Mouse (Mus musculus) liver, embryonic 15.5 days (tissue): ENCODE measurements around the gene Lrfn4. TPM values are rescaled to one million over a fixed set of nuclear protein-coding genes. Genes with fewer than 3 reads are reported as not detected.

ENCODE experiments used
- ATAC-seq: fragments of 200-750 bp; cut with Nextera tagmentation; 2 replicates; pipeline ENCODE4 v1.8.0; 2017; ENCODE audit warnings: moderate number of reproducible peaks, mild to moderate bottlenecking, moderate library complexity; ENCODE audit not compliant: insufficient read depth
- H3K27ac ChIP-seq: fragments of 300-500 bp; sonication (generic); replicated peaks from 2 replicates; pipeline ENCODE4 v1.5.1; 2015; ENCODE audit warnings: mild to moderate bottlenecking, inconsistent platforms
- H3K27me3 ChIP-seq: fragments of 300-500 bp; sonication (generic); 2 replicates; pipeline ENCODE4 v1.6.1; 2015; ENCODE audit warnings: mild to moderate bottlenecking, inconsistent platforms
- H3K36me3 ChIP-seq: fragments of 300-500 bp; sonication (generic); replicated peaks from 2 replicates; pipeline ENCODE4 v1.6.1; 2015; ENCODE audit warnings: moderate library complexity, mild to moderate bottlenecking, inconsistent platforms
- H3K4me1 ChIP-seq: fragments of 300-500 bp; sonication (generic); replicated peaks from 2 replicates; pipeline ENCODE4 v1.6.1; 2015; ENCODE audit warnings: inconsistent platforms
- H3K4me2 ChIP-seq: fragments of 300-500 bp; sonication (generic); 2 replicates; pipeline ENCODE4 v1.6.1; 2015; ENCODE audit warnings: moderate library complexity, mild to moderate bottlenecking, inconsistent platforms
- H3K4me3 ChIP-seq: fragments of 300-500 bp; sonication (generic); replicated peaks from 2 replicates; pipeline ENCODE4 v1.5.1; 2015; ENCODE audit warnings: mild to moderate bottlenecking, inconsistent platforms
- H3K9ac ChIP-seq: fragments of 300-500 bp; sonication (generic); 2 replicates; pipeline ENCODE4 v1.6.1; 2015; ENCODE audit warnings: moderate library complexity, mild to moderate bottlenecking, inconsistent platforms
- H3K9me3 ChIP-seq: fragments of 300-500 bp; sonication (generic); replicated peaks from 2 replicates; pipeline ENCODE4 v1.6.1; 2016; ENCODE audit warnings: inconsistent platforms
- WGBS: fragments of 180-500 bp; shearing (Covaris S2); methylation state at CpG from one replicate; pipeline ENCODE4 v1.1.7; 2015; ENCODE audit warnings: mixed read lengths; ENCODE audit not compliant: insufficient replicate concordance; 5-methylcytosine and 5-hydroxymethylcytosine counted together
- polyA plus RNA-seq: library from polyadenylated mRNA; unstranded; fragments of >200 nt; fragmentation: Nextera tagmentation; extraction: Ambion mirVana; gene quantifications from 2 replicates; pipeline ENCODE4 v1.2.1, GENCODE M21; 2015

The Lrfn4 gene
- polyA plus RNA-seq, 1 experiment from 2014 or later = 0.46 TPM

- Histone ChIP-seq H3K4me1 (peaks cover 22% of the 10 kb centered on the region), H3K9ac (no peak overlapping the region), H3K27me3 (no peaks in the 10 kb centered on the region), H3K4me2 (no peak overlapping the region), H3K9me3 (no peaks in the 10 kb centered on the region), H3K36me3 (peaks cover 5% of the 10 kb centered on the region; the same call in 1 of the 2 replicates), H3K4me3 (no peak overlapping the region), H3K27ac (no peak overlapping the region)
- no peak for ATAC-seq
- 63% methylated on average over 4 of the region's 4 CpGs for WGBS
These were observed 7.0 kb downstream of the Lrfn4 start for GRCm38 (mm10) chr19:4608511-4608910.

- Histone ChIP-seq H3K27ac (no peak overlapping the region), H3K4me2 (no peak overlapping the region), H3K36me3 (peaks cover 12% of the 10 kb centered on the region; the same call in 1 of the 2 replicates), H3K9me3 (no peaks in the 10 kb centered on the region), H3K4me3 (no peak overlapping the region), H3K9ac (no peak overlapping the region), H3K27me3 (no peaks in the 10 kb centered on the region), H3K4me1 (peaks cover 27% of the 10 kb centered on the region)
- ATAC-seq = no peak
- WGBS = 88% methylated on average over 12 of the region's 12 CpGs
These were observed 8.1 kb downstream of the Lrfn4 start for GRCm38 (mm10) chr19:4607406-4607805.

GRCm38 (mm10) chr19:4605654-4606053 lies 9.8 kb downstream of the Lrfn4 start:
- H3K9ac ChIP-seq = no peak overlapping the region
- 79% methylated on average over 4 of the region's 4 CpGs for WGBS
- H3K4me3 ChIP-seq = no peak overlapping the region
- peaks cover 27% of the 10 kb centered on the region for H3K4me1 ChIP-seq
- ATAC-seq = no peak
- no peak overlapping the region for H3K27ac ChIP-seq
- H3K36me3 ChIP-seq = peaks cover 16% of the 10 kb centered on the region; the same call in 1 of the 2 replicates
- no peaks in the 10 kb centered on the region for H3K9me3 ChIP-seq
- no peaks in the 10 kb centered on the region for H3K27me3 ChIP-seq
- no peak overlapping the region for H3K4me2 ChIP-seq

- no peak overlapping the region for H3K4me3 ChIP-seq
- no peaks in the 10 kb centered on the region for H3K9me3 ChIP-seq
- 38% methylated on average over 24 of the region's 24 CpGs for WGBS
- no peak overlapping the region for H3K4me2 ChIP-seq
- no peak overlapping the region for H3K9ac ChIP-seq
- ATAC-seq = peak; percentile 32; the same call in 1 of the 2 replicates
- peaks cover 29% of the 10 kb centered on the region for H3K4me1 ChIP-seq
- H3K27me3 ChIP-seq = no peaks in the 10 kb centered on the region
- no peak overlapping the region for H3K27ac ChIP-seq
- peaks cover 16% of the 10 kb centered on the region; the same call in 1 of the 2 replicates for H3K36me3 ChIP-seq
These were observed 11.4 kb downstream of the Lrfn4 start for GRCm38 (mm10) chr19:4603801-4604723.

GRCm38 (mm10) chr19:4602459-4602858 lies 13.0 kb downstream of the Lrfn4 start:
- no peak overlapping the region for H3K4me3 ChIP-seq
- H3K36me3 ChIP-seq = peaks cover 16% of the 10 kb centered on the region; the same call in 1 of the 2 replicates
- H3K27me3 ChIP-seq = no peaks in the 10 kb centered on the region
- H3K27ac ChIP-seq = no peak overlapping the region
- H3K9me3 ChIP-seq = no peaks in the 10 kb centered on the region
- H3K4me1 ChIP-seq = peaks cover 31% of the 10 kb centered on the region
- no peak overlapping the region for H3K4me2 ChIP-seq
- no peak overlapping the region for H3K9ac ChIP-seq
- 84% methylated on average over 20 of the region's 20 CpGs for WGBS
- no peak for ATAC-seq

- H3K27me3 ChIP-seq = no peaks in the 10 kb centered on the region
- H3K4me1 ChIP-seq = peaks cover 20% of the 10 kb centered on the region
- H3K27ac ChIP-seq = no peak overlapping the region
- H3K4me2 ChIP-seq = no peak overlapping the region
- no peak overlapping the region for H3K4me3 ChIP-seq
- no peak for ATAC-seq
- no peaks in the 10 kb centered on the region for H3K36me3 ChIP-seq
- WGBS = 59% methylated on average over 2 of the region's 2 CpGs
- H3K9me3 ChIP-seq = no peaks in the 10 kb centered on the region
- no peak overlapping the region for H3K9ac ChIP-seq
These were observed 19.4 kb downstream of the Lrfn4 start for GRCm38 (mm10) chr19:4596071-4596470.

- Histone ChIP-seq H3K36me3 (no peaks in the 10 kb centered on the region), H3K4me1 (peaks cover 18% of the 10 kb centered on the region), H3K4me3 (no peak overlapping the region; the same call in 1 of the 2 replicates), H3K4me2 (peak overlapping the region; percentile 29; the same call in 1 of the 2 replicates), H3K9ac (no peak overlapping the region), H3K27ac (peak overlapping the region; percentile 53), H3K9me3 (no peaks in the 10 kb centered on the region), H3K27me3 (no peaks in the 10 kb centered on the region; the same call in 1 of the 2 replicates)
- WGBS = 51% methylated on average over 7 of the region's 7 CpGs
- ATAC-seq = peak; percentile 85
These were observed 21.5 kb downstream of the Lrfn4 start for GRCm38 (mm10) chr19:4593792-4594522.

- H3K9ac ChIP-seq = no peak overlapping the region
- WGBS = 84% methylated on average over 3 of the region's 3 CpGs
These were observed 25.4 kb downstream of the Lrfn4 start for GRCm38 (mm10) chr19:4590025-4590424.

GRCm38 (mm10) chr19:4589081-4589480 lies 26.4 kb downstream of the Lrfn4 start:
- Histone ChIP-seq H3K4me3 (no peak overlapping the region), H3K36me3 (no peaks in the 10 kb centered on the region), H3K4me1 (peaks cover 6% of the 10 kb centered on the region), H3K27me3 (peaks cover 18% of the 10 kb centered on the region), H3K9ac (no peak overlapping the region), H3K9me3 (no peaks in the 10 kb centered on the region), H3K27ac (no peak overlapping the region), H3K4me2 (no peak overlapping the region)
- 51% methylated on average over 1 of the region's 1 CpGs for WGBS
- ATAC-seq = no peak

More at GRCm38 (mm10) chr19:4590025-4590424, 25.4 kb downstream of the Lrfn4 start:
- H3K9me3 ChIP-seq = no peaks in the 10 kb centered on the region
- ATAC-seq = no peak
- peaks cover 7% of the 10 kb centered on the region for H3K4me1 ChIP-seq
- no peak overlapping the region for H3K4me2 ChIP-seq
- H3K27ac ChIP-seq = no peak overlapping the region
- no peak overlapping the region for H3K4me3 ChIP-seq
- no peaks in the 10 kb centered on the region for H3K36me3 ChIP-seq
- H3K27me3 ChIP-seq = peaks cover 18% of the 10 kb centered on the region

- Histone ChIP-seq H3K27ac (no peak overlapping the region), H3K4me3 (no peak overlapping the region), H3K27me3 (peaks cover 18% of the 10 kb centered on the region), H3K9ac (no peak overlapping the region), H3K36me3 (no peaks in the 10 kb centered on the region), H3K4me2 (no peak overlapping the region), H3K4me1 (no peaks in the 10 kb centered on the region; the same call in 1 of the 2 replicates), H3K9me3 (no peaks in the 10 kb centered on the region)
- WGBS = 43% methylated on average over 3 of the region's 3 CpGs
- ATAC-seq = no peak
These were observed 27.0 kb downstream of the Lrfn4 start for GRCm38 (mm10) chr19:4588430-4588829.

GRCm38 (mm10) chr19:4587426-4587825 lies 28.0 kb downstream of the Lrfn4 start:
- WGBS = 46% methylated on average over 2 of the region's 2 CpGs
- Histone ChIP-seq H3K4me3 (no peak overlapping the region), H3K36me3 (no peaks in the 10 kb centered on the region), H3K9ac (no peak overlapping the region), H3K4me1 (no peaks in the 10 kb centered on the region; the same call in 1 of the 2 replicates), H3K27ac (no peak overlapping the region), H3K9me3 (no peaks in the 10 kb centered on the region), H3K4me2 (no peak overlapping the region), H3K27me3 (peaks cover 18% of the 10 kb centered on the region)
- no peak for ATAC-seq
